Mouse (Mus musculus): Measurements from ENCODE around the gene Srd5a3.

DNA sequence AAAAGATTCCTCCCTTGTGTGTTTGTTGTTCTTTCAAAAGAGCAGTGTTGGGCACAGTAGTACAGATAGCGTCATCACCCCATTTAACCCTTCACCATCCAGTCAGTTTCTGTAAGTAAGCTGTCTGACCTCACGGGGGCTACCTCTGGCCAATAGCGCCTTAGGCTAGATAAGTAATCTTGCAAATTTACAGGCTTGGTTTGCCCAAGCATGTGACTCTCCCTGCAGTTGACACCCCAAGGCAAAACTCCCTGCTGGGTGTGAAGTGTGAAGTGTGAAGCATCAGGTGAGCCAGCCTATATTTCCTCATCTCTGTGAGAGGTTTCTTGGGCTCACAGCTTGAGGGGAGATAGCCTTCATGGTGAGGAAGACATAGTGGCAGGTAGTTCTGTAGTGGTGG, 20.0 kb downstream of the Srd5a3 start:
- no peak for TF ChIP-seq CTCF (IDR thresholded peaks at IDR 0.05)
- no peak for TF ChIP-seq EP300 (IDR thresholded peaks at IDR 0.05)

Data from lung, postnatal 0 days (tissue).